Mouse (Mus musculus) cortical plate, adult 2 months (tissue): ENCODE results near the gene Pom121. TPM values are rescaled to one million over a fixed set of nuclear protein-coding genes. Genes with fewer than 3 reads are reported as not detected.

Source experiments
- H3K27ac ChIP-seq: fragments of 200-500 bp; 2 replicates; pipeline ENCODE4 v1.5.1; 2012; ENCODE audit warnings: low read length, control low read depth, inconsistent platforms; ENCODE audit not compliant: insufficient read depth
- H3K4me1 ChIP-seq: fragments of 200-500 bp; 2 replicates; pipeline ENCODE4 v1.6.1; 2011; ENCODE audit warnings: low read length; ENCODE audit not compliant: control insufficient read depth, insufficient read depth
- H3K4me3 ChIP-seq: fragments of 200-500 bp; 2 replicates; pipeline ENCODE4 v1.5.1; 2011; ENCODE audit warnings: mild to moderate bottlenecking, low read length, control low read depth; ENCODE audit not compliant: insufficient read depth
- CTCF ChIP-seq: fragments of 200-500 bp; IDR thresholded peaks from 2 replicates; pipeline ENCODE4 v1.5.1; 2011; ENCODE audit warnings: mild to moderate bottlenecking, control low read depth, low read length; ENCODE audit not compliant: insufficient read depth; ENCODE audit errors: extremely low read depth
- POLR2A ChIP-seq: fragments of 200-500 bp; IDR thresholded peaks from 2 replicates; pipeline ENCODE4 v1.6.1; 2011; ENCODE audit warnings: mild to moderate bottlenecking, low read length, control low read depth; ENCODE audit not compliant: insufficient read depth; ENCODE audit errors: extremely low read depth
- polyA plus RNA-seq: library from polyadenylated mRNA; depleted of rRNA; stranded (reverse); fragments of >200 nt; gene quantifications from 2 replicates; pipeline ENCODE4 v1.2.3, GENCODE M21; 2012

Gene Pom121
- polyA plus RNA-seq, 1 experiment, result 26.9 TPM

- no peak overlapping the region for H3K4me3 ChIP-seq
- H3K4me1 ChIP-seq, result no peaks in the 10 kb centered on the region
- no peak overlapping the region for H3K27ac ChIP-seq
- TF ChIP-seq POLR2A (no peak), CTCF (peak; percentile 93)
These were observed 5.9 kb upstream of the Pom121 start for GRCm38 (mm10) chr5:135400244-135400643.

DNA sequence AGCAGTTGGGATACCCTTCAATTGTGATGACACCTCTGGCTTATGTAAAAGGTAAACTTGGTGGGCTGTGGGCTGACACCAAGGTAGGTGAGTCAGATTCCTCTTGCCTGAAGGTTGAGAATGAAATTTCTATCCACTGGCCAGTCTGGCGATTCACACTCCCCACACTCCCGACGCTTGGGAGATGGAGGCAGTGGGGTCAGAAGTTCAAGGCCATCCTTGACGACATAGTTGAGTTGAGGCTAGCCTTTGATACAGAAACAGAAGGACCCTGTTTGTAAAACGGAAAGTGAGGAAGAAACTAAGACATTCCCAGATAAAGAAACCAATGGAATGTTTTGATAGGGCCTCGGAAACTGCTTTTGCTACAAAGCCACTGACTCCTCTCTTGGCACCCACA is 5.0 kb upstream of the Pom121 start:
- Histone ChIP-seq H3K4me3 (no peak overlapping the region), H3K4me1 (no peaks in the 10 kb centered on the region), H3K27ac (no peak overlapping the region)
- no peak for TF ChIP-seq POLR2A
- TF ChIP-seq CTCF, result no peak

GRCm38 (mm10) chr5:135395826-135396225 is 1.5 kb upstream of the Pom121 start:
- Histone ChIP-seq H3K4me1 (no peaks in the 10 kb centered on the region; the same call in 1 of the 2 replicates), H3K27ac (no peak overlapping the region), H3K4me3 (no peak overlapping the region)
- TF ChIP-seq CTCF, result peak; percentile 58
- no peak for TF ChIP-seq POLR2A

DNA sequence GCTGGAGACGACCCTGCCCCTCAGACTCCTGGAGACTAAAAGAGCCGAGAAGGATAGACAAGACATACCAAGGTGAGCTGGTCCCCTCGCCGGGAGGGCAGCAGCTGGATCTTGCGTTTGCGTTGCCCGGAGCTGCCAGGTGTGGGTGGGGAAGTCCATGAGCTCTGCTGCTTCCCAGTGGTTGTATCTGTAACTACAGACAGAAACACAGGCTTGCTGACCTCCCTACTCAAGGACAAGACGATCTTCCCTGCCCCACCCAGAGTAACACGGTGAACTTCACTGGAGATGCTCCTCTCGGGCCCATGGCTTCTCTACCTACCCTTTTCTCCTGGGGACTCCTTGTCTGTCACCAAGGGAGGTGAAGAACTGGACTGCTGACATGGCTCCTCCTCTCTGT is 10.6 kb downstream of the Pom121 start:
- no peak overlapping the region for H3K4me3 ChIP-seq
- no peak overlapping the region for H3K27ac ChIP-seq
- no peaks in the 10 kb centered on the region for H3K4me1 ChIP-seq
- TF ChIP-seq POLR2A, result no peak
- TF ChIP-seq CTCF, result no peak

GRCm38 (mm10) chr5:135382746-135383145 is 11.6 kb downstream of the Pom121 start:
- TF ChIP-seq POLR2A (no peak), CTCF (no peak)
- H3K4me1 ChIP-seq, result no peaks in the 10 kb centered on the region
- H3K27ac ChIP-seq, result no peak overlapping the region
- no peak overlapping the region for H3K4me3 ChIP-seq

- no peaks in the 10 kb centered on the region for H3K4me1 ChIP-seq
- TF ChIP-seq POLR2A (no peak), CTCF (no peak)
- no peak overlapping the region for H3K4me3 ChIP-seq
- H3K27ac ChIP-seq, result no peak overlapping the region
These were observed 12.9 kb downstream of the Pom121 start for GRCm38 (mm10) chr5:135381356-135381925.

GRCm38 (mm10) chr5:135380681-135381080 is 13.7 kb downstream of the Pom121 start:
- H3K4me3 ChIP-seq, result no peak overlapping the region
- no peak overlapping the region for H3K27ac ChIP-seq
- no peaks in the 10 kb centered on the region for H3K4me1 ChIP-seq
- TF ChIP-seq POLR2A, result no peak
- TF ChIP-seq CTCF, result no peak

DNA sequence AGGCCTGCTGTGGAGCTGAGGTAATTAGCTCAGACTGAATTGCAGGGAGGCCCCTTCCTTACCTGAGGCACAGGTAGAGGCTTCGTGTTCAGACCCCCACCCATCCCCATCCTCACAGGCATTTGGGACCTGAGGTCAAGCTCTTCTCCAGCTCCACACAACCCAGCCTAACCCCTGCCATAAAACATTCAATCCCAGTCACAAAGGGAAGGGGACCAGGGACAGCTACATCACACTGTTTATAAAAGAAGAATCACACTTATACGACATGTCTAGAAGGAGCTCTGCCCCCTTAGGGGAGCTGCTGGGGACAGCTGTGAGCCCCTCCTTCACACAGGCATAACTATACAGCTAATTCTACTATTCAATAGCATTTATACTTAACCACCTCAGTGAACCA is 18.0 kb downstream of the Pom121 start:
- Histone ChIP-seq H3K4me1 (no peaks in the 10 kb centered on the region), H3K4me3 (no peak overlapping the region), H3K27ac (no peak overlapping the region)
- TF ChIP-seq CTCF (no peak), POLR2A (no peak)

- H3K27ac ChIP-seq, result no peak overlapping the region
- TF ChIP-seq CTCF, result no peak
- no peak for TF ChIP-seq POLR2A
- H3K4me1 ChIP-seq, result peaks cover 4% of the 10 kb centered on the region; the same call in 1 of the 2 replicates
- no peak overlapping the region for H3K4me3 ChIP-seq
These were observed 19.2 kb downstream of the Pom121 start for GRCm38 (mm10) chr5:135375167-135375566.

GRCm38 (mm10) chr5:135373601-135374000 is 20.7 kb downstream of the Pom121 start:
- Histone ChIP-seq H3K27ac (no peak overlapping the region), H3K4me3 (no peak overlapping the region), H3K4me1 (peaks cover 4% of the 10 kb centered on the region; the same call in 1 of the 2 replicates)
- TF ChIP-seq POLR2A (no peak), CTCF (no peak)
